Mouse (Mus musculus) heart, embryonic 12.5 days (tissue): ENCODE results near the gene Ccdc138. TPM values are rescaled to one million over a fixed set of nuclear protein-coding genes. Genes with fewer than 3 reads are reported as not detected.
A peak's percentile ranks its signal among the peaks of the same experiment; 100 is the strongest.

Experiments
- ATAC-seq: fragments of 200-750 bp; cut with Nextera tagmentation; 2 replicates; pipeline ENCODE4 v1.8.0; 2017; ENCODE audit warnings: moderate TSS enrichment, moderate library complexity; ENCODE audit not compliant: insufficient number of reproducible peaks, low FRiP score
- H3K27ac ChIP-seq: fragments of 300-500 bp; sonication (generic); 2 replicates; pipeline ENCODE4 v1.5.1; 2016; ENCODE audit warnings: mild to moderate bottlenecking, moderate library complexity; ENCODE audit not compliant: poor library complexity, severe bottlenecking
- H3K27me3 ChIP-seq: fragments of 300-500 bp; sonication (generic); replicated peaks from 2 replicates; pipeline ENCODE4 v1.6.1; 2016; ENCODE audit warnings: mild to moderate bottlenecking, moderate library complexity
- H3K36me3 ChIP-seq: fragments of 300-500 bp; sonication (generic); 2 replicates; pipeline ENCODE4 v1.6.1; 2016; ENCODE audit warnings: mild to moderate bottlenecking, moderate library complexity
- H3K4me1 ChIP-seq: fragments of 300-500 bp; sonication (generic); replicated peaks from 2 replicates; pipeline ENCODE4 v1.6.1; 2016; ENCODE audit warnings: mild to moderate bottlenecking
- H3K4me2 ChIP-seq: fragments of 300-500 bp; sonication (generic); 2 replicates; pipeline ENCODE4 v1.6.1; 2016; ENCODE audit warnings: mild to moderate bottlenecking, moderate library complexity
- H3K4me3 ChIP-seq: fragments of 300-500 bp; sonication (generic); 2 replicates; pipeline ENCODE4 v1.5.1; 2016; ENCODE audit warnings: mild to moderate bottlenecking
- H3K9ac ChIP-seq: fragments of 300-500 bp; sonication (generic); 2 replicates; pipeline ENCODE4 v1.6.1; 2016; ENCODE audit warnings: mild to moderate bottlenecking, moderate library complexity
- H3K9me3 ChIP-seq: fragments of 300-500 bp; sonication (generic); replicated peaks from 2 replicates; pipeline ENCODE4 v1.6.1; 2016; ENCODE audit warnings: mild to moderate bottlenecking, moderate library complexity
- WGBS: fragments of 180-500 bp; shearing (Covaris S2); methylation state at CpG from one replicate; pipeline ENCODE4 v1.1.7; 2016; 5-methylcytosine and 5-hydroxymethylcytosine counted together
- polyA plus RNA-seq: library from polyadenylated mRNA; unstranded; fragments of >200 nt; fragmentation: Nextera tagmentation; extraction: Ambion mirVana; gene quantifications from 2 replicates; pipeline ENCODE4 v1.2.1, GENCODE M21; 2016

Gene Ccdc138
- polyA plus RNA-seq = 6.7 and 7.2 TPM in 2 replicates

GRCm38 (mm10) chr10:58497320-58498284, at the start of gene Ccdc138:
TSS of gene Ccdc138 (plus strand) at chr10:58497948.
- peaks cover 21% of the 10 kb centered on the region for H3K36me3 ChIP-seq
- H3K27me3 ChIP-seq = no peaks in the 10 kb centered on the region
- H3K27ac ChIP-seq = peak within 1 kb of the TSS; percentile 91
- peak within 1 kb of the TSS; percentile 75 for H3K9ac ChIP-seq
- H3K4me1 ChIP-seq = peaks cover 10% of the 10 kb centered on the region
- H3K9me3 ChIP-seq = no peaks in the 10 kb centered on the region
- peak; percentile 99 for ATAC-seq
- H3K4me2 ChIP-seq = peak within 1 kb of the TSS; percentile 82
- H3K4me3 ChIP-seq = peak within 1 kb of the TSS; percentile 95
- WGBS = under 1% methylated on average over 50 of the region's 50 CpGs

GRCm38 (mm10) chr10:58451575-58451974, 46.2 kb upstream of the Ccdc138 start:
- no peaks in the 10 kb centered on the region for H3K9me3 ChIP-seq
- no peaks in the 10 kb centered on the region for H3K27me3 ChIP-seq
- ATAC-seq = no peak
- no peak overlapping the region for H3K4me2 ChIP-seq
- peak overlapping the region; percentile 34; the same call in 1 of the 2 replicates for H3K27ac ChIP-seq
- H3K36me3 ChIP-seq = peaks cover 21% of the 10 kb centered on the region
- 0 out of 2 replicates have a peak, but pooled peaks cover 2% of the 10 kb centered on the region for H3K4me1 ChIP-seq
- no peak overlapping the region for H3K9ac ChIP-seq
- no peak overlapping the region for H3K4me3 ChIP-seq

- H3K4me3 ChIP-seq = no peak overlapping the region
- H3K4me2 ChIP-seq = no peak overlapping the region
- no peak for ATAC-seq
- no peaks in the 10 kb centered on the region for H3K27me3 ChIP-seq
- 0 out of 2 replicates have a peak, but pooled peaks cover 2% of the 10 kb centered on the region for H3K4me1 ChIP-seq
- H3K36me3 ChIP-seq = peaks cover 21% of the 10 kb centered on the region
- no peak overlapping the region for H3K27ac ChIP-seq
- H3K9me3 ChIP-seq = no peaks in the 10 kb centered on the region
- WGBS = 31% methylated on average over 1 of the region's 1 CpGs
- no peak overlapping the region; the same call in 1 of the 2 replicates for H3K9ac ChIP-seq
Observed at GRCm38 (mm10) chr10:58452185-58452584, 45.6 kb upstream of the Ccdc138 start.

GRCm38 (mm10) chr10:58459896-58460295, 37.9 kb upstream of the Ccdc138 start:
- 93% methylated on average over 1 of the region's 1 CpGs for WGBS
- Histone ChIP-seq H3K4me2 (no peak overlapping the region), H3K4me3 (no peak overlapping the region), H3K9ac (no peak overlapping the region), H3K36me3 (peaks cover 44% of the 10 kb centered on the region), H3K27me3 (no peaks in the 10 kb centered on the region), H3K27ac (no peak overlapping the region), H3K4me1 (no peaks in the 10 kb centered on the region), H3K9me3 (no peaks in the 10 kb centered on the region)
- no peak for ATAC-seq

GRCm38 (mm10) chr10:58477086-58477755, 20.5 kb upstream of the Ccdc138 start:
- Histone ChIP-seq H3K4me2 (no peak overlapping the region), H3K4me1 (no peaks in the 10 kb centered on the region), H3K27ac (no peak overlapping the region), H3K9ac (no peak overlapping the region), H3K36me3 (peaks cover 53% of the 10 kb centered on the region), H3K9me3 (no peaks in the 10 kb centered on the region), H3K27me3 (no peaks in the 10 kb centered on the region), H3K4me3 (no peak overlapping the region)
- no peak for ATAC-seq
- 90% methylated on average over 5 of the region's 5 CpGs for WGBS

- no peak for ATAC-seq
- Histone ChIP-seq H3K27me3 (no peaks in the 10 kb centered on the region), H3K4me1 (no peaks in the 10 kb centered on the region), H3K27ac (no peak overlapping the region), H3K9me3 (no peaks in the 10 kb centered on the region), H3K4me2 (no peak overlapping the region), H3K36me3 (peaks cover 52% of the 10 kb centered on the region), H3K4me3 (no peak overlapping the region), H3K9ac (no peak overlapping the region)
- WGBS = 91% methylated on average over 2 of the region's 2 CpGs
Observed at GRCm38 (mm10) chr10:58478071-58478578, 19.6 kb upstream of the Ccdc138 start.

- Histone ChIP-seq H3K4me2 (no peak overlapping the region), H3K9ac (no peak overlapping the region), H3K36me3 (peaks cover 63% of the 10 kb centered on the region), H3K4me1 (no peaks in the 10 kb centered on the region), H3K27me3 (no peaks in the 10 kb centered on the region), H3K9me3 (no peaks in the 10 kb centered on the region), H3K27ac (no peak overlapping the region), H3K4me3 (no peak overlapping the region)
- ATAC-seq = no peak
- WGBS = 91% methylated on average over 4 of the region's 4 CpGs
Observed at GRCm38 (mm10) chr10:58479954-58480490, 17.7 kb upstream of the Ccdc138 start.

- ATAC-seq = no peak
- Histone ChIP-seq H3K36me3 (peaks cover 56% of the 10 kb centered on the region), H3K9ac (no peak overlapping the region), H3K4me1 (no peaks in the 10 kb centered on the region), H3K4me2 (no peak overlapping the region), H3K27ac (no peak overlapping the region), H3K4me3 (no peak overlapping the region), H3K27me3 (no peaks in the 10 kb centered on the region), H3K9me3 (no peaks in the 10 kb centered on the region)
- 81% methylated on average over 5 of the region's 5 CpGs for WGBS
Observed at GRCm38 (mm10) chr10:58491031-58491430, 6.7 kb upstream of the Ccdc138 start.

- 86% methylated on average over 2 of the region's 2 CpGs for WGBS
- H3K9ac ChIP-seq = no peak overlapping the region
- ATAC-seq = no peak
- H3K36me3 ChIP-seq = peaks cover 37% of the 10 kb centered on the region
- no peak overlapping the region for H3K4me3 ChIP-seq
- no peak overlapping the region for H3K27ac ChIP-seq
- H3K4me1 ChIP-seq = peaks cover 10% of the 10 kb centered on the region
- no peak overlapping the region for H3K4me2 ChIP-seq
- no peaks in the 10 kb centered on the region for H3K27me3 ChIP-seq
- H3K9me3 ChIP-seq = no peaks in the 10 kb centered on the region
Observed at GRCm38 (mm10) chr10:58495637-58496036, 2.1 kb upstream of the Ccdc138 start.

- H3K4me1 ChIP-seq = peaks cover 10% of the 10 kb centered on the region
- ATAC-seq = no peak
- no peaks in the 10 kb centered on the region for H3K27me3 ChIP-seq
- H3K36me3 ChIP-seq = peaks cover 27% of the 10 kb centered on the region
- H3K4me2 ChIP-seq = peak overlapping the region; percentile 82
- H3K9ac ChIP-seq = no peak overlapping the region
- no peaks in the 10 kb centered on the region for H3K9me3 ChIP-seq
- H3K4me3 ChIP-seq = peak overlapping the region; percentile 95
- no peak overlapping the region for H3K27ac ChIP-seq
Observed at GRCm38 (mm10) chr10:58496732-58497131, 1.0 kb upstream of the Ccdc138 start.

- Histone ChIP-seq H3K27ac (no peak overlapping the region), H3K27me3 (no peaks in the 10 kb centered on the region), H3K9ac (peak overlapping the region; percentile 75; the same call in 1 of the 2 replicates), H3K4me1 (peaks cover 10% of the 10 kb centered on the region), H3K9me3 (no peaks in the 10 kb centered on the region), H3K4me2 (peak overlapping the region; percentile 82), H3K4me3 (peak overlapping the region; percentile 95), H3K36me3 (peaks cover 12% of the 10 kb centered on the region)
- 57% methylated on average over 2 of the region's 2 CpGs for WGBS
- peak; percentile 1; the same call in 1 of the 2 replicates for ATAC-seq
Observed at GRCm38 (mm10) chr10:58498516-58498915, 768 bp downstream of the Ccdc138 start.
